Mouse (Mus musculus) kidney, embryonic 15.5 days (tissue): ENCODE measurements at regions not wholly inside any gene's neighbourhood (a gene's known extent, or its start where the extent isn't known, plus 50 kb on each side); places are given as distances from the start of the nearest gene placed in this dataset.

Experiments
- ATAC-seq: fragments of 200-750 bp; cut with Nextera tagmentation; replicated peaks from 2 replicates; pipeline ENCODE4 v1.8.0; 2017; ENCODE audit warnings: moderate TSS enrichment; ENCODE audit not compliant: low FRiP score
- H3K27ac ChIP-seq: fragments of 300-500 bp; sonication (generic); 2 replicates; pipeline ENCODE4 v1.5.1; 2015; ENCODE audit warnings: mild to moderate bottlenecking, inconsistent platforms
- H3K27me3 ChIP-seq: fragments of 300-500 bp; sonication (generic); 2 replicates; pipeline ENCODE4 v1.6.1; 2015; ENCODE audit warnings: inconsistent platforms
- H3K36me3 ChIP-seq: fragments of 300-500 bp; sonication (generic); 2 replicates; pipeline ENCODE4 v1.6.1; 2015; ENCODE audit warnings: inconsistent platforms
- H3K4me1 ChIP-seq: fragments of 300-500 bp; sonication (generic); 2 replicates; pipeline ENCODE4 v1.6.1; 2015; ENCODE audit warnings: inconsistent platforms
- H3K4me2 ChIP-seq: fragments of 300-500 bp; sonication (generic); 2 replicates; pipeline ENCODE4 v1.6.1; 2015; ENCODE audit warnings: moderate library complexity, mild to moderate bottlenecking, inconsistent platforms
- H3K4me3 ChIP-seq: fragments of 300-500 bp; sonication (generic); replicated peaks from 2 replicates; pipeline ENCODE4 v1.5.1; 2015; ENCODE audit warnings: mild to moderate bottlenecking, inconsistent platforms
- H3K9ac ChIP-seq: fragments of 300-500 bp; sonication (generic); 2 replicates; pipeline ENCODE4 v1.6.1; 2015; ENCODE audit warnings: mild to moderate bottlenecking, inconsistent platforms
- H3K9me3 ChIP-seq: fragments of 300-500 bp; sonication (generic); replicated peaks from 2 replicates; pipeline ENCODE4 v1.6.1; 2016; ENCODE audit warnings: inconsistent platforms
- WGBS: fragments of 180-500 bp; shearing (Covaris S2); methylation state at CpG from one replicate; pipeline ENCODE4 v1.1.7; 2015; ENCODE audit warnings: mixed read lengths; 5-methylcytosine and 5-hydroxymethylcytosine counted together

GRCm38 (mm10) chr8:98403645-98404032 lies 1012.6 kb downstream of the Cdh8 start:
- no peaks in the 10 kb centered on the region for H3K27me3 ChIP-seq
- H3K9ac ChIP-seq, result no peak overlapping the region
- H3K4me1 ChIP-seq, result no peaks in the 10 kb centered on the region
- no peaks in the 10 kb centered on the region for H3K9me3 ChIP-seq
- ATAC-seq, result no peak
- no peak overlapping the region for H3K4me3 ChIP-seq
- H3K27ac ChIP-seq, result no peak overlapping the region
- 75% methylated on average over 3 of the region's 3 CpGs for WGBS
- H3K36me3 ChIP-seq, result no peaks in the 10 kb centered on the region
- H3K4me2 ChIP-seq, result no peak overlapping the region

DNA sequence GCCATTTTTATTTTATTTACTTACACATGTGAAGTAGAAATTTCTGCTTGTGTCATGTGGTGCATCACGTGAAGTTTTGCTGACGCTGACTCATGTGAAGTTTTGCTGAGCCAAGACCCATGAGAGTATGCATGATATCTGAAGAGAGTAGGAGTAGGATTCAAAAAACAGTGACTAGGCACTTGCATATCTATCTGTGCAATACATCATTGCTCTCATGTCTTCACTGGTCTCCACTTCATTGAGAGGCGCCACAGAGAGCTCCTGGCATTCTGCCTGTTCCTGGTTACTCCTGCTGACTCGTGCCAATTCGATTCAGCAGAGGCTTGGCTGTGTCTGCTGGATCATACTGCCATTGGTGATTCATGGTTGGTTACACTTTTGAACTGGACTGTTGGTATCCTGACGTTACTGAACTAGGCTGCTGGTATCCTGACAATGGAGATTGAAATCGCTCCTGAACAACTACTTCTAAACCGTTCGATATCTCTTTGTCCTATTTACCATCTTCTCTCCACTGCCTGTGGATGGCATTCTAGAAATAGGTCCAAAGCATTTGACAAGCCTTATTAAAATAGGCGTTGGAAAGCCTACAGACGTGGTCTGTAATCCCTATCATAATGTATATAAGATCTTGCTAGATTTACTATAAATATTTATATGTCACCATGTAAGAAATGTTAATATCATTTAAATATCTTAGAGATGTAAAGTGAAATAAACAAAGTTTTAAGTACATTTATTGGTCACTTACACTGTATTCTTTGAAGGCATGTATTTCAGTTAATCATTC lies 1013.2 kb downstream of the Cdh8 start:
- Histone ChIP-seq H3K27ac (no peak overlapping the region), H3K4me1 (no peaks in the 10 kb centered on the region), H3K4me2 (no peak overlapping the region), H3K9ac (no peak overlapping the region), H3K9me3 (no peaks in the 10 kb centered on the region), H3K27me3 (no peaks in the 10 kb centered on the region), H3K4me3 (no peak overlapping the region), H3K36me3 (no peaks in the 10 kb centered on the region)
- WGBS, result 77% methylated on average over 11 of the region's 11 CpGs
- ATAC-seq, result no peak

DNA sequence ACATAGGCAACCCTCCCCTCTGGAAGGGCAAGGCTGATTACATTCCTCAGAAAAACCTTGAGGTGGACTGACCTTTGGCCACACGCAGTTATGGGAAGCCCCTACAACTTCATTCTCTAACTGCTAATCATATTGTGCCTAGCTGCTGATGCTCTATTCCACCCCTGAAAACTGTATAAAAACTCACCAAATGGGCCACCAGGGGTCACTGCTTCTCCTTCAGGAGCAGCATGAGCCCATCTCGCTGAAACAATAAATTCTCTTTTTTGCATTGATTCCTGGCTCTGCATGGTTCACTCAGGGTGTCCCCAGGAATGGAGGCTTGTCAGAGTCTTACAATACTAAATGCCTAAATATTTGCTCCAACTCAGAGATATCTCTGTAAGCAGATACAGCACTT lies 1034.5 kb downstream of the Cdh8 start:
- Histone ChIP-seq H3K27ac (no peak overlapping the region), H3K36me3 (no peaks in the 10 kb centered on the region), H3K4me2 (no peak overlapping the region), H3K9me3 (no peaks in the 10 kb centered on the region), H3K9ac (no peak overlapping the region), H3K27me3 (no peaks in the 10 kb centered on the region), H3K4me3 (no peak overlapping the region), H3K4me1 (no peaks in the 10 kb centered on the region)
- 89% methylated on average over 2 of the region's 2 CpGs for WGBS
- ATAC-seq, result no peak

DNA sequence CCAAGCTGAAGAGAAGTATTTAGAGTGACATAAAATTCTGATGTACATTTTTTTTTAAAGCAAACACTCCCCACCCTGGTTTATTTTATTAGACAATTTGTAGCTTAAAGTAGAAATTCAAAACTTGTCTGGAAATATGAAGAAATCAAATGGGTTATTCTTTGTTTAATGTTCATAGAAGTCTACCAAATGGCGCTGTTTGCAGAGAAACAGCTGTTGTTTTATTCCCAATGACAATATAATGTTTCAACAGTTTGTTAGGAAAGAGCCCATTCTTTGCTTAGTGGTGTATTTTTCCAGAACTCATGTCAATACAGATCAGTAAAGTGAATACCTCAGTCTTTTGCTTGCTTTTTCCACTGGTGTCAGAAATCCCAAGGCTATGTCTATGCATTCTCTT lies 1035.9 kb downstream of the Cdh8 start:
- Histone ChIP-seq H3K4me2 (no peak overlapping the region), H3K9ac (no peak overlapping the region), H3K27me3 (no peaks in the 10 kb centered on the region), H3K27ac (no peak overlapping the region), H3K4me1 (no peaks in the 10 kb centered on the region), H3K4me3 (no peak overlapping the region), H3K36me3 (no peaks in the 10 kb centered on the region), H3K9me3 (no peaks in the 10 kb centered on the region)
- WGBS, result 85% methylated on average over 1 of the region's 1 CpGs
- ATAC-seq, result no peak

DNA sequence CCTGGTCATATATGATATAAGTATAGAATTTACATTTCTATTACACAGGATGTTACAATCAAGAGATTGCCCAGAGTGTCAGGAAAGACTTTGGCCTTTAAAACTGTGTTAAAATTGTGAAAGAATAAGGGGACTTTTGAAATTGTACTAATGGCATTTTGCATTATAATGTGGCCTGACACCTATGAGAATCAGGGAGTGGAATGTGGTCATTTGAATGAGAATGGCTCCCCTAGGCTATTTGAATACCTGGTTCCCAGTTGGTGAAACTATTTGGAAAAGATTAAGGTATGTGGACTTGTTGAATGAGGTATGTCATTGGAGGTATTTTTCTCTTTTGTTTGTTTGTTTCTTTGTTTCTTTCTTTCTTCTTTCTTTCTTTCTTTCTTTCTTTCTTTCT lies 1038.5 kb downstream of the Cdh8 start:
- no peak overlapping the region for H3K27ac ChIP-seq
- no peak overlapping the region for H3K4me3 ChIP-seq
- no peaks in the 10 kb centered on the region for H3K9me3 ChIP-seq
- H3K9ac ChIP-seq, result no peak overlapping the region
- ATAC-seq, result no peak
- H3K36me3 ChIP-seq, result no peaks in the 10 kb centered on the region
- no peaks in the 10 kb centered on the region for H3K27me3 ChIP-seq
- no peak overlapping the region for H3K4me2 ChIP-seq
- no peaks in the 10 kb centered on the region for H3K4me1 ChIP-seq

- Histone ChIP-seq H3K9me3 (no peaks in the 10 kb centered on the region), H3K9ac (no peak overlapping the region), H3K4me3 (no peak overlapping the region), H3K36me3 (no peaks in the 10 kb centered on the region), H3K27me3 (no peaks in the 10 kb centered on the region), H3K4me2 (no peak overlapping the region), H3K4me1 (no peaks in the 10 kb centered on the region), H3K27ac (no peak overlapping the region)
- 59% methylated on average over 3 of the region's 4 CpGs for WGBS
- 0 out of 2 replicates have a peak, but pooled peaks have one; percentile 33 for ATAC-seq
These were observed 1043.4 kb downstream of the Cdh8 start for GRCm38 (mm10) chr8:98372711-98373420.

DNA sequence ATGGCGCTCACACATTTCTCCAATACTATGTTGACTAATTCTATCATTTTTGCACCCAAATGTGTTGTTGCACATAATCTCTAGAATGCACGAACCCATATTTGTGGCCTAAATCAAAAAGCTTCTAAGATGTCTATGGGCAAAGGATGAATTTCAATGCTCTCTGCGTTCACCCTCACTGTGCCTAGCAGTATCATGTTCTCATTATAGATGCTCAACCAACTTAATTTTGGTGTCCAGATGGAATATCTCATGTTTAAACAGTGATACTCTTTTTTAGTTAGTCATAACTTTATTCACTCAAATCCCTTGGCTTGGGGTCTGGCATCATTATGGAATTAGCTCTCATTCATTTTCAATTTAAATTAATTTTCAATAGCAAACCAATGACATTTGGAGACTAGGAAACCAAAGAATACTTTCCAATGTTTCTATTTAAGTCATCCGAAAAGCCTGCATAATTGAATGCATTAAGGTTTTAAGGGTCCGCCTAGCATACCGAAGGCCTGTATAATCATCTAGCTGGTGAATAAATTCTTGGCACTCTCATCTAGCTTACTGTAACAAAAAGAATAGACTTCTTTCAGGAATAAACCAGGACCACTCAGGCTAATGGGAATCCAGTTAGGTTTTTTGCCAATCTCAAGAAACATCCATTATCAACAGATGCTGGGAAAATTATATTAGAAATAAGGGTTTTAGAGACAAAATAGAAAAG lies 1050.7 kb downstream of the Cdh8 start:
- ATAC-seq, result no peak
- Histone ChIP-seq H3K9ac (no peak overlapping the region), H3K4me1 (no peaks in the 10 kb centered on the region), H3K4me3 (no peak overlapping the region), H3K27ac (no peak overlapping the region), H3K27me3 (no peaks in the 10 kb centered on the region), H3K9me3 (no peaks in the 10 kb centered on the region), H3K4me2 (no peak overlapping the region), H3K36me3 (no peaks in the 10 kb centered on the region)
- WGBS, result 91% methylated on average over 6 of the region's 6 CpGs

GRCm38 (mm10) chr8:98337279-98337678 lies 1079.0 kb downstream of the Cdh8 start:
- 75% methylated on average over 1 of the region's 1 CpGs for whole genome bisulfite sequencing

GRCm38 (mm10) chr8:98309405-98309990 lies 1106.8 kb downstream of the Cdh8 start:
- H3K4me1 ChIP-seq, result no peaks in the 10 kb centered on the region
- ATAC-seq, result no peak
- no peak overlapping the region for H3K4me3 ChIP-seq
- no peak overlapping the region for H3K27ac ChIP-seq
- H3K36me3 ChIP-seq, result no peaks in the 10 kb centered on the region
- no peaks in the 10 kb centered on the region for H3K27me3 ChIP-seq
- no peaks in the 10 kb centered on the region for H3K9me3 ChIP-seq
- no peak overlapping the region for H3K4me2 ChIP-seq
- no peak overlapping the region for H3K9ac ChIP-seq
- WGBS, result 66% methylated on average over 2 of the region's 2 CpGs

More at GRCm38 (mm10) chr8:98337279-98337678, 1079.0 kb downstream of the Cdh8 start:
- no peak overlapping the region for H3K9ac ChIP-seq
- H3K4me2 ChIP-seq, result no peak overlapping the region
- H3K36me3 ChIP-seq, result no peaks in the 10 kb centered on the region
- no peaks in the 10 kb centered on the region for H3K9me3 ChIP-seq
- no peak overlapping the region for H3K4me3 ChIP-seq
- no peak overlapping the region for H3K27ac ChIP-seq
- H3K27me3 ChIP-seq, result no peaks in the 10 kb centered on the region
- ATAC-seq, result no peak
- H3K4me1 ChIP-seq, result no peaks in the 10 kb centered on the region

GRCm38 (mm10) chr8:98294975-98295374 lies 1121.3 kb downstream of the Cdh8 start:
- H3K4me3 ChIP-seq, result no peak overlapping the region
- no peak for ATAC-seq
- no peak overlapping the region for H3K27ac ChIP-seq
- H3K27me3 ChIP-seq, result no peaks in the 10 kb centered on the region
- no peaks in the 10 kb centered on the region for H3K36me3 ChIP-seq
- H3K4me1 ChIP-seq, result no peaks in the 10 kb centered on the region
- H3K9me3 ChIP-seq, result no peaks in the 10 kb centered on the region
- H3K4me2 ChIP-seq, result no peak overlapping the region
- no peak overlapping the region for H3K9ac ChIP-seq
- WGBS, result 64% methylated on average over 7 of the region's 7 CpGs

DNA sequence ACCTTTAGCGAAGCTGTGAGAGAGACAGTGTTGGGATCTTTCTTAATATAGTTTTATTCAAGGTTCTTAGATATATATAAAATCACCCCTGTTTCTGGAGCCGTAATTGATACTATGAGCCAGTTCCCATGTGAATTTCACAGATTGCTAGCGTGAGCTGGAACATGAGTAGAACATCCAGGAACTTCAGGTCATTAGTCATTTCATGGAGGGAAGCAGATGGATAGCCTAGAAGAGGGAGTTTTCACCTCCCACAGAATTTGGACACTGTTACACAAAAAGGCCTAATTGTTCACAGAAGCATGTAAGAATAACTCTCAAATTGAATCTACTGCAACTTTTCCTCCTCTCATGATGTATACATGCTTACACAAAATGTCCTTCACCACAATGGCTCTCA lies 1156.0 kb downstream of the Cdh8 start:
- Histone ChIP-seq H3K36me3 (no peaks in the 10 kb centered on the region), H3K4me2 (no peak overlapping the region), H3K27ac (no peak overlapping the region), H3K4me1 (no peaks in the 10 kb centered on the region), H3K9me3 (no peaks in the 10 kb centered on the region), H3K9ac (no peak overlapping the region), H3K27me3 (no peaks in the 10 kb centered on the region), H3K4me3 (no peak overlapping the region)
- 71% methylated on average over 3 of the region's 3 CpGs for WGBS
- no peak for ATAC-seq

GRCm38 (mm10) chr8:98243328-98243926 lies 1172.8 kb downstream of the Cdh8 start:
- no peak for ATAC-seq
- H3K27ac ChIP-seq, result no peak overlapping the region
- no peaks in the 10 kb centered on the region for H3K27me3 ChIP-seq
- H3K4me3 ChIP-seq, result no peak overlapping the region
- WGBS, result 62% methylated on average over 6 of the region's 6 CpGs
- no peaks in the 10 kb centered on the region for H3K9me3 ChIP-seq
- no peaks in the 10 kb centered on the region for H3K4me1 ChIP-seq
- no peaks in the 10 kb centered on the region for H3K36me3 ChIP-seq
- H3K4me2 ChIP-seq, result no peak overlapping the region
- H3K9ac ChIP-seq, result no peak overlapping the region
